ENCODE assay signal across 19 mouse cellular contexts in the genomic region with DNA sequence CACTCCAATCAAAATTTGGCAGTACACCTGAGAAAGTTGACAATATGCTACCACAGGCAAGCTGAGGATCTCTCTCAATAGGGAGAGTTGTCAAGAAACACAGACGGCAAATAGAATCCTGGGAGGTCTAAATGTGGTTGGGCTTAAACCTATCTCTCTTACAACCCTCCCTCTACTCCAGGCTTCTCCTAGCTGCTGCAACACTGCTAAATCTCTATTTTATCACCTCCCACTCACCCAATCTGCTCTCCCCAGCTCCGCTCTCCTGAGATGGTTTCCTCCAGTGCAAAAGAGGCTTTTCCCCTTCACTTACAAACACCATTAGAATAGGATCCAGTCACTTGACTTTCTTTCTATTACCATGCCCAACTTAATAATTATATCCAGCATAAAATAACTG.
DNase-seq lines count a peak whose midpoint lies in the region; ATAC-seq lines count a peak whose summit lies in the region.
"Had no signal": no experiment of that assay in that cellular context is flagged by ENCODE, and none has a peak within 500 bp of the region (broad histone marks: within the 10 kb centered on the region; RNA-seq: fewer than 3 reads in every experiment).

No protein-coding gene starts in this region.

- H3K9me3 ChIP-seq in kidney, embryonic 16.5 days (ENCODE audit: low read length) = no peaks in the 10 kb centered on the region
- H3K9me3 ChIP-seq in forebrain, embryonic 13.5 days (replicated peaks) = no peaks in the 10 kb centered on the region
- H3K9me3 ChIP-seq: embryonic facial prominence, embryonic 13.5 days; forebrain, embryonic 10.5 days; lung, embryonic 15.5 days had no signal

- 0 out of 2 replicates have a peak, but pooled peaks have one; percentile 48 for ATAC-seq in megakaryocyte progenitor cell, adult 5-6 weeks (replicated peaks; ENCODE audit: poor library complexity)
- ATAC-seq in kidney, embryonic 16.5 days (ENCODE audit: low FRiP score, low TSS enrichment) = no peak
- no peak for ATAC-seq in forebrain, embryonic 13.5 days
- ATAC-seq: midbrain, embryonic 16.5 days had no signal

- WGBS in kidney, embryonic 16.5 days = 54% methylated on average over 2 of the region's 2 CpGs
- WGBS in forebrain, embryonic 13.5 days = 68% methylated on average over 2 of the region's 2 CpGs

- H3K9ac ChIP-seq in kidney, embryonic 16.5 days (replicated peaks; ENCODE audit: low read length) = no peak overlapping the region
- no peak overlapping the region for H3K9ac ChIP-seq in forebrain, embryonic 13.5 days
- H3K9ac ChIP-seq: embryonic facial prominence, embryonic 13.5 days; lung, embryonic 15.5 days had no signal

- no peak overlapping the region for H3K4me2 ChIP-seq in kidney, embryonic 16.5 days (replicated peaks; ENCODE audit: low read depth, low read length)
- H3K4me2 ChIP-seq in forebrain, embryonic 13.5 days = no peak overlapping the region
- H3K4me2 ChIP-seq: embryonic facial prominence, embryonic 13.5 days; lung, embryonic 15.5 days had no signal

- DNase-seq in right cerebral cortex, adult 18-20 months = peak; percentile 85
- DNase-seq in right cerebral cortex, postnatal 4 days = no peak
- DNase-seq in layer of hippocampus, adult 9-11 months = peak; percentile 80
- no peak for DNase-seq in testis, postnatal 10 days (ENCODE audit: low spot score)
- no peak for DNase-seq in spleen, adult 12 weeks (ENCODE audit: low spot score)
- DNase-seq: adrenal gland, postnatal 14 days; cerebellum, adult 2 months; gastrocnemius, adult 2 months; heart, adult 11 months; kidney, adult 18-20 months; kidney, postnatal 14 days; thymus, adult 18-20 months had no signal

- H3K36me3 ChIP-seq in kidney, embryonic 16.5 days (ENCODE audit: insufficient read depth, low read length) = no peaks in the 10 kb centered on the region
- no peaks in the 10 kb centered on the region for H3K36me3 ChIP-seq in forebrain, embryonic 13.5 days (ENCODE audit: poor library complexity, severe bottlenecking)
- H3K36me3 ChIP-seq: embryonic facial prominence, embryonic 13.5 days; forebrain, embryonic 10.5 days; lung, embryonic 15.5 days had no signal

- no peak overlapping the region for H3K4me3 ChIP-seq in kidney, embryonic 16.5 days (ENCODE audit: low read length)
- H3K4me3 ChIP-seq in forebrain, embryonic 13.5 days = no peak overlapping the region
- H3K4me3 ChIP-seq: embryonic facial prominence, embryonic 13.5 days; forebrain, embryonic 10.5 days; gastrocnemius, adult 2 months; lung, embryonic 15.5 days had no signal

- no peaks in the 10 kb centered on the region for H3K27me3 ChIP-seq in kidney, embryonic 16.5 days (ENCODE audit: insufficient read depth, low read length)
- H3K27me3 ChIP-seq in forebrain, embryonic 13.5 days = no peaks in the 10 kb centered on the region
- H3K27me3 ChIP-seq: embryonic facial prominence, embryonic 13.5 days; lung, embryonic 15.5 days had no signal

- H3K27ac ChIP-seq in kidney, embryonic 16.5 days (ENCODE audit: low read length) = no peak overlapping the region
- H3K27ac ChIP-seq in forebrain, embryonic 13.5 days = no peak overlapping the region
- H3K27ac ChIP-seq: embryonic facial prominence, embryonic 13.5 days; forebrain, embryonic 10.5 days; gastrocnemius, adult 2 months; lung, embryonic 15.5 days had no signal

- no peaks in the 10 kb centered on the region for H3K4me1 ChIP-seq in kidney, embryonic 16.5 days (ENCODE audit: insufficient read depth, low read length)
- no peaks in the 10 kb centered on the region for H3K4me1 ChIP-seq in forebrain, embryonic 13.5 days
- H3K4me1 ChIP-seq: embryonic facial prominence, embryonic 13.5 days; forebrain, embryonic 10.5 days; lung, embryonic 15.5 days had no signal

Comparison
In these comparisons a context has a peak if more than half of its experiments do, and no peak if none do; other contexts are left out.
1. DNase-seq: peak in right cerebral cortex, adult 18-20 months (single experiment) and layer of hippocampus, adult 9-11 months (single experiment); none in right cerebral cortex, postnatal 4 days (single experiment), testis, postnatal 10 days (single experiment) and spleen, adult 12 weeks (single experiment).